Comparison of ENCODE assay signal across 16 mouse cellular contexts in genomic region chr4:128885540-128885939, GRCm38 (mm10). TPM values are rescaled to one million over a fixed set of nuclear protein-coding genes. Genes with fewer than 3 reads are reported as not detected.
DNase-seq lines count a peak whose midpoint lies in the region; ATAC-seq lines count a peak whose summit lies in the region.
"Had no signal": no experiment of that assay in that cellular context is flagged by ENCODE, and none has a peak within 500 bp of the region (broad histone marks: within the 10 kb centered on the region; RNA-seq: fewer than 3 reads in every experiment).

No protein-coding gene starts in this region.

- H3K9me3 ChIP-seq in limb, embryonic 13.5 days: 0 out of 2 replicates have a peak, but pooled peaks cover 7% of the 10 kb centered on the region
- H3K9me3 ChIP-seq in limb, embryonic 10.5 days (replicated peaks): no peaks in the 10 kb centered on the region
- H3K9me3 ChIP-seq in midbrain, embryonic 13.5 days: no peaks in the 10 kb centered on the region
- no peaks in the 10 kb centered on the region for H3K9me3 ChIP-seq in forebrain, embryonic 16.5 days (ENCODE audit: control insufficient read depth, low read length)
- H3K9me3 ChIP-seq: kidney, embryonic 15.5 days had no signal

- no peaks in the 10 kb centered on the region for H3K27me3 ChIP-seq in limb, embryonic 13.5 days
- H3K27me3 ChIP-seq in limb, embryonic 10.5 days (ENCODE audit: low read depth, poor library complexity, severe bottlenecking): peaks cover 9% of the 10 kb centered on the region; the same call in 1 of the 2 replicates
- peaks cover 6% of the 10 kb centered on the region; the same call in 1 of the 2 replicates for H3K27me3 ChIP-seq in midbrain, embryonic 13.5 days
- H3K27me3 ChIP-seq in forebrain, embryonic 16.5 days (replicated peaks; ENCODE audit: control insufficient read depth, insufficient read depth, low read length): peaks cover 4% of the 10 kb centered on the region; the same call in 1 of the 2 replicates
- H3K27me3 ChIP-seq: kidney, embryonic 15.5 days had no signal

- WGBS in limb, embryonic 13.5 days: 96% methylated on average over 8 of the region's 8 CpGs
- 92% methylated on average over 8 of the region's 8 CpGs for WGBS in limb, embryonic 10.5 days
- WGBS in midbrain, embryonic 13.5 days: 89% methylated on average over 8 of the region's 8 CpGs
- WGBS in forebrain, embryonic 16.5 days: 95% methylated on average over 8 of the region's 8 CpGs

- H3K4me3 ChIP-seq in limb, embryonic 13.5 days: no peak overlapping the region
- no peak overlapping the region for H3K4me3 ChIP-seq in limb, embryonic 10.5 days
- H3K4me3 ChIP-seq in midbrain, embryonic 13.5 days (replicated peaks): no peak overlapping the region; the same call in 1 of the 2 replicates
- H3K4me3 ChIP-seq in forebrain, embryonic 16.5 days (replicated peaks; ENCODE audit: low read length): no peak overlapping the region

- H3K4me2 ChIP-seq in limb, embryonic 13.5 days (replicated peaks): peak overlapping the region; percentile 98; the same call in 1 of the 2 replicates
- H3K4me2 ChIP-seq in midbrain, embryonic 13.5 days (replicated peaks): peak overlapping the region; percentile 95; the same call in 1 of the 2 replicates
- no peak overlapping the region for H3K4me2 ChIP-seq in forebrain, embryonic 16.5 days (ENCODE audit: low read length)
- H3K4me2 ChIP-seq: lung, embryonic 15.5 days had no signal

- H3K27ac ChIP-seq in limb, embryonic 13.5 days: no peak overlapping the region
- no peak overlapping the region for H3K27ac ChIP-seq in limb, embryonic 10.5 days
- no peak overlapping the region for H3K27ac ChIP-seq in midbrain, embryonic 13.5 days
- no peak overlapping the region for H3K27ac ChIP-seq in forebrain, embryonic 16.5 days (ENCODE audit: low read length)
- H3K27ac ChIP-seq: heart, embryonic 13.5 days; kidney, embryonic 15.5 days; lung, embryonic 15.5 days had no signal

- no peak overlapping the region for H3K9ac ChIP-seq in limb, embryonic 13.5 days
- no peak overlapping the region for H3K9ac ChIP-seq in midbrain, embryonic 13.5 days (replicated peaks)
- H3K9ac ChIP-seq in forebrain, embryonic 16.5 days (replicated peaks; ENCODE audit: low read depth, low read length): no peak overlapping the region
- H3K9ac ChIP-seq: heart, embryonic 13.5 days; kidney, embryonic 15.5 days; lung, embryonic 15.5 days had no signal

- peaks cover 37% of the 10 kb centered on the region for H3K4me1 ChIP-seq in limb, embryonic 13.5 days
- peaks cover 54% of the 10 kb centered on the region for H3K4me1 ChIP-seq in limb, embryonic 10.5 days
- peaks cover 46% of the 10 kb centered on the region for H3K4me1 ChIP-seq in midbrain, embryonic 13.5 days (replicated peaks)
- peaks cover 34% of the 10 kb centered on the region for H3K4me1 ChIP-seq in forebrain, embryonic 16.5 days (replicated peaks; ENCODE audit: control insufficient read depth, insufficient read depth, low read length)

- ATAC-seq in limb, embryonic 13.5 days (ENCODE audit: low FRiP score, low read depth): no peak
- no peak for ATAC-seq in midbrain, embryonic 13.5 days
- ATAC-seq in forebrain, embryonic 16.5 days: no peak
- ATAC-seq: intestine, embryonic 16.5 days had no signal

- peaks cover 5% of the 10 kb centered on the region; the same call in 1 of the 2 replicates for H3K36me3 ChIP-seq in limb, embryonic 13.5 days
- H3K36me3 ChIP-seq in limb, embryonic 10.5 days: peaks cover 17% of the 10 kb centered on the region
- no peaks in the 10 kb centered on the region for H3K36me3 ChIP-seq in midbrain, embryonic 13.5 days
- H3K36me3 ChIP-seq in forebrain, embryonic 16.5 days (ENCODE audit: control insufficient read depth, insufficient read depth): no peaks in the 10 kb centered on the region
- H3K36me3 ChIP-seq: lung, embryonic 15.5 days had no signal

- DNase-seq in limb, embryonic 10.5 days (ENCODE audit: low spot score): no peak
- peak; percentile 45 to 53 for DNase-seq in cerebellum, postnatal 25 days
- no peak for DNase-seq in heart, adult 11 months
- no peak for DNase-seq in Muller cell, postnatal 12 days (ENCODE audit: inconsistent ontology term)
- DNase-seq: adrenal gland, postnatal 25 days; embryo, embryonic 11 days; gastrocnemius, postnatal 36 days; heart, postnatal 36 days; thymus, adult 18-20 months had no signal

RNA-seq across cellular contexts. Expression of gene Trim62, which starts 2.2 kb away (rescaled TPM):
- 6.7 and 7.6 TPM in 2 replicates for polyA plus RNA-seq in limb, embryonic 13.5 days (2015; fragmentation: Nextera tagmentation; extraction: Ambion mirVana)
- polyA plus RNA-seq in limb, embryonic 10.5 days (2016; fragmentation: Nextera tagmentation; extraction: Ambion mirVana): 6.4 and 8.2 TPM in 2 replicates
- polyA plus RNA-seq in midbrain, embryonic 13.5 days (2015; fragmentation: Nextera tagmentation; extraction: Ambion mirVana): 11.3 and 15.9 TPM in 2 replicates
- 9.3 and 10.9 TPM in 2 replicates for polyA plus RNA-seq in forebrain, embryonic 16.5 days (2015; fragmentation: Nextera tagmentation; extraction: Ambion mirVana)

Comparison
In these comparisons a context has a peak if more than half of its experiments do, and no peak if none do; other contexts are left out.
1. DNase-seq: peak in cerebellum, postnatal 25 days (2 of 2); none in limb, embryonic 10.5 days (single experiment), heart, adult 11 months (single experiment) and Muller cell, postnatal 12 days (single experiment).